Mouse (Mus musculus) kidney, adult 2 months (tissue): ENCODE measurements around the gene Paics.

ENCODE experiments used
- CTCF ChIP-seq: fragments of 200-500 bp; conservative IDR thresholded peaks from 2 replicates; pipeline ENCODE4 v1.5.1; 2011; ENCODE audit warnings: low read depth, mild to moderate bottlenecking, control low read depth, low read length, moderate library complexity, mixed read lengths; ENCODE audit not compliant: insufficient read depth, insufficient read length
- POLR2A ChIP-seq: fragments of 200-500 bp; IDR thresholded peaks from one replicate; pipeline ENCODE4 v1.6.1; 2011; ENCODE audit warnings: low read depth, low read length, control low read depth

DNA sequence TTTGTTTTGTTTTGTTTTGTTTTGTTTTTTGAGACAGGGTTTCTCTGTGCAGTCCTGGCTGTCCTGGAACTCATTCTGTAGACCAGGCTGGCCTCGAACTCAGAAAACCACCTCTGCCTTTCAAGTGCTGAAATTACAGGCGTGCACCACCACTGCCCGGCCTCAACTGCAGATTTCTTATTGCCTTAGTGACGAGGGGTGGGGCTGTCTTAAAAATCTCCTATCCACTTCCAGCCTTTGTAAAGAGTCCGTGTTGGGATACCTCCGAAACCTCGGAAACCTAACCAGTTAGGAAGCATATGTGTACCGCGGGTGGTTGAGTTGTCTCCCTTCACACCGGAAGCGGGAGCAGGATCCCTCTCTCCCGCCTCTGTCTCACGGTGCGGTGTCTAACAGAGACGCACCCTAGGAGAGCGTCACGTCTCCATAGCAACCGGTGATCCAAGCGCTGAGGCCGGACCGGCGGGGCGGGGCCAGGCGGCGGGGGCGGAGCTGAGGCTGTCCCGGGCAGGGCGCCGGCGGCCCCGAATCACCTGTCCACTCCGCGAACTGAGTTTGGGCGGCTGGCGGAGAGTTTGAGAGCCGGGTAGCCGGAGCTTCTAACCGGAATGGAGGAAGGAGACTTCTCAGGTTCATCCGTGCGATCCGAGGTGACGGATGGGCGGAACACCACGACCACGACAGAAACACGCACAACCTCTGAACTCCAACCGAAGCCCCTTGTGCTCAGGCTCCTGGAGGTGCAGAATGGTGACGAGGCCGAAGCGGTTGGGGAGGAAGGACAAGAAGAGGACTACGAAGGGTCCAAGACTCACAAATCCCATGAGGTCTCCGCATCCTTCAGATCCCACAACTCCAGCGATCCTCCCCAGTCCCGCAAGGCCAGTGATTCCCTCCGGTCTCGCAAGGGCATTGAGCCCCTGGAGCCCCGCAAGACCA, 64.7 kb downstream of the Paics start, which contains the start of gene Thegl:
- no peak for TF ChIP-seq CTCF
- no peak for TF ChIP-seq POLR2A
